Mouse (Mus musculus): ENCODE measurements around the gene Olfr263. TPM values are rescaled to one million over a fixed set of nuclear protein-coding genes. Genes with fewer than 3 reads are reported as not detected.

Gene Olfr263
- not detected in 2 replicates for polyA plus RNA-seq (2015; fragmentation: Nextera tagmentation; extraction: Ambion mirVana)

GRCm38 (mm10) chr13:21129339-21129738 lies at the start of gene Olfr263:
Gene Olfr263, plus strand, starts transcription at chr13:21129639.

GRCm38 (mm10) chr13:21111183-21111582 lies 18.3 kb upstream of the Olfr263 start, which contains the start of gene Olfr1369-ps1:
Gene Olfr1369-ps1, plus strand, starts transcription at chr13:21111483.

GRCm38 (mm10) chr13:21145767-21146166 lies 16.3 kb downstream of the Olfr263 start, which contains the start of gene Olfr1368:
Gene Olfr1368, minus strand, starts transcription at chr13:21145867.

DNA sequence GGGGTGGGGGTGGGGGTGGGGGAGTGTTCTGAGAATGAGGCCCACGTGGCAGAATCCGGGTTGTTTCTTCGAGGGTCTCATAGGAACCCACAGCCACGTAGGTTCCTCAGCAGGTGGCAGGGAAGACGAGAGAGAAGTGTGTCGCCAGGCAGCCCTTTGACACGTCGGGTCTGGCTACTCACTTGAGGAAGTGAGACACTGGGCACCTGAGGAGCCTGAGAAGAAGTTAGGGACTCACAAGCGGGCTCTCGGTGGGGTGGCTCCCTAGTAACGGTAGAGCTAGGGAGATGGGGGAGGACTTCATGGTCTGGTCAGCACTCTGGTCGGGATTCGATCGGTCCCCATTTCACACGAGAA lies 49.9 kb downstream of the Olfr263 start, which contains the start of gene Trim27:
Gene Trim27 (plus strand): TSS at position 79 of the 357 bp plus-strand sequence.

Other genes with a start within 250 kb of the Olfr263 start
- gene Olfr1370, start 54.7 kb upstream of the Olfr263 start, polyA plus RNA-seq (2015; fragmentation: Nextera tagmentation; extraction: Ambion mirVana) = not detected in 2 replicates
- gene Olfr1369-ps1, start 18.2 kb upstream of the Olfr263 start, polyA plus RNA-seq (2015; fragmentation: Nextera tagmentation; extraction: Ambion mirVana) = not detected in 2 replicates
- not detected in 2 replicates for gene Olfr1368, start 16.2 kb downstream of the Olfr263 start, polyA plus RNA-seq (2015; fragmentation: Nextera tagmentation; extraction: Ambion mirVana)
- gene Trim27, start 49.8 kb downstream of the Olfr263 start, polyA plus RNA-seq (2015; fragmentation: Nextera tagmentation; extraction: Ambion mirVana) = 80.9 and 86.3 TPM in 2 replicates
- gene Gpx5, start 163.1 kb downstream of the Olfr263 start, polyA plus RNA-seq (2015; fragmentation: Nextera tagmentation; extraction: Ambion mirVana) = not detected in 2 replicates
- gene Gpx6, start 182.5 kb downstream of the Olfr263 start, polyA plus RNA-seq (2015; fragmentation: Nextera tagmentation; extraction: Ambion mirVana) = not detected in 2 replicates
- gene Olfr1367, start 217.3 kb downstream of the Olfr263 start, polyA plus RNA-seq (2015; fragmentation: Nextera tagmentation; extraction: Ambion mirVana) = not detected in 2 replicates
- gene Zscan12, start 233.2 kb downstream of the Olfr263 start, polyA plus RNA-seq (2015; fragmentation: Nextera tagmentation; extraction: Ambion mirVana) = 4.2 and 5.2 TPM in 2 replicates